Mouse (Mus musculus) heart, embryonic 16.5 days (tissue): ENCODE data around the gene Olfr914. TPM values are rescaled to one million over a fixed set of nuclear protein-coding genes. Genes with fewer than 3 reads are reported as not detected.

Source experiments
- ATAC-seq: fragments of 200-750 bp; cut with Nextera tagmentation; replicated peaks from 2 replicates; pipeline ENCODE4 v1.8.0; 2017; ENCODE audit warnings: moderate number of reproducible peaks; ENCODE audit not compliant: insufficient read depth, low FRiP score; ENCODE audit errors: extremely low read depth
- H3K27ac ChIP-seq: fragments of 300-500 bp; sonication (generic); 2 replicates; pipeline ENCODE4 v1.5.1; 2014; ENCODE audit warnings: mild to moderate bottlenecking, low read length, control low read depth, moderate library complexity
- H3K27me3 ChIP-seq: fragments of 300-500 bp; sonication (generic); 2 replicates; pipeline ENCODE4 v1.6.1; 2014; ENCODE audit warnings: low read length, mixed read lengths; ENCODE audit not compliant: control insufficient read depth, insufficient read depth
- H3K36me3 ChIP-seq: fragments of 300-500 bp; sonication (generic); 2 replicates; pipeline ENCODE4 v1.6.1; 2014; ENCODE audit not compliant: control insufficient read depth, insufficient read depth
- H3K4me1 ChIP-seq: fragments of 300-500 bp; sonication (generic); 2 replicates; pipeline ENCODE4 v1.6.1; 2014; ENCODE audit warnings: low read length, mixed read lengths; ENCODE audit not compliant: control insufficient read depth, insufficient read depth
- H3K4me2 ChIP-seq: fragments of 300-500 bp; sonication (generic); 2 replicates; pipeline ENCODE4 v1.6.1; 2014; ENCODE audit warnings: low read depth, mild to moderate bottlenecking, control low read depth, low read length
- H3K4me3 ChIP-seq: fragments of 300-500 bp; sonication (generic); 2 replicates; pipeline ENCODE4 v1.5.1; 2014; ENCODE audit warnings: mild to moderate bottlenecking, control low read depth, low read length
- H3K9ac ChIP-seq: fragments of 300-500 bp; sonication (generic); 2 replicates; pipeline ENCODE4 v1.6.1; 2014; ENCODE audit warnings: low read length, control low read depth
- H3K9me3 ChIP-seq: fragments of 300-500 bp; sonication (generic); replicated peaks from 2 replicates; pipeline ENCODE4 v1.6.1; 2016; ENCODE audit warnings: low read length; ENCODE audit not compliant: control insufficient read depth
- WGBS: fragments of 180-500 bp; shearing (Covaris S2); extraction: QIAGEN DNeasy Blood & Tissue Kit; methylation state at CpG from one replicate; pipeline ENCODE4 v1.1.7; 2014; 5-methylcytosine and 5-hydroxymethylcytosine counted together
- polyA plus RNA-seq: library from polyadenylated mRNA; unstranded; fragments of >200 nt; fragmentation: Nextera tagmentation; extraction: Ambion mirVana; gene quantifications from 2 replicates; pipeline ENCODE4 v1.2.1, GENCODE M21; 2015

Gene Olfr914
- polyA plus RNA-seq = not detected in 2 replicates

GRCm38 (mm10) chr9:38604802-38605201 is at the start of gene Olfr914:
Gene Olfr914 (plus strand): TSS chr9:38605102.
- Histone ChIP-seq H3K27me3 (no peaks in the 10 kb centered on the region), H3K4me1 (no peaks in the 10 kb centered on the region), H3K9me3 (no peaks in the 10 kb centered on the region), H3K4me3 (no peak within 1 kb of the TSS), H3K27ac (no peak within 1 kb of the TSS), H3K4me2 (no peak within 1 kb of the TSS), H3K9ac (no peak within 1 kb of the TSS), H3K36me3 (no peaks in the 10 kb centered on the region)
- WGBS = 61% methylated on average over 2 of the region's 2 CpGs
- no peak for ATAC-seq

DNA sequence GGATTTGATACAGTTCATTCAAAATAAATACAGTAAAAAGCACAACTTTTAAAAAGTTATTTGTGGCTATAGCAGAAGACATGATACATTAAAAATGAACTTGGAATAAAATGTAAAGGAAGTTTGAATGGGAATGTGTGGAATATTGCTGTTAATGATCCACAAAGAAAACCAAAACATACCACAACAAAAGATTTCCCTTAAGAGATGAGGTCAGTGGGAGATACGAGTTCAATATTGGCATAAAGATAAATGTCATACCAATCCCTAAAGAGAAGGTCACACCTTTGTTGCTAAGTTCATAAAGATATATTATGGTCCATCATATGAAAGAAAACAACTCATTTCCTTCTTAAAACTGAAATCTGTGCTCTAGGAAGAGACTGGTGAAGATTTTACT is 25.0 kb upstream of the Olfr914 start, which contains the start of gene Olfr912:
TSS of gene Olfr912 (plus strand) at position 301 of the 400 bp plus-strand sequence.
- Histone ChIP-seq H3K27me3 (no peaks in the 10 kb centered on the region), H3K9ac (no peak within 1 kb of the TSS), H3K27ac (no peak within 1 kb of the TSS), H3K4me2 (no peak within 1 kb of the TSS), H3K9me3 (no peaks in the 10 kb centered on the region), H3K4me1 (no peaks in the 10 kb centered on the region), H3K36me3 (no peaks in the 10 kb centered on the region), H3K4me3 (no peak within 1 kb of the TSS)
- WGBS = 50% methylated on average over 1 of the region's 1 CpGs
- no peak for ATAC-seq

DNA sequence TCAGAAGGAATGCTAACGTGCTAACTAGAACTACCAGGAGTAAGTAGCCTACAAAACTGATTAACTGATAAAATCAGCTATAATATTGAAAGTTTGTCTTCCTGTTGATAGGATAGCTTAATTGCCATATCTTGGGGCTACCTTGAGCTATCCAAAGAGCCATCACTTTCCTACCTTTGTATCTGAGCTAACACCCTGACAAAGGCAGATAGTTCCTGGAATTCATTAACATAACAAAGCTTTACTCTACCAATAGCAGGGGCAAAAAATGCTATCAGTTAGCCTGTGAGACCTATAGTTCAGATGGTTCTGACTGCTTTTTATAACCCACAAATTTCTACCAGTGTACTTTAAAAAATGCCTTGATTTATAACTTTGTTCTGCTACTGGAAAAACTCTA is 13.8 kb upstream of the Olfr914 start:
- Histone ChIP-seq H3K9ac (no peak overlapping the region), H3K9me3 (no peaks in the 10 kb centered on the region), H3K27ac (no peak overlapping the region), H3K27me3 (no peaks in the 10 kb centered on the region), H3K4me2 (no peak overlapping the region), H3K36me3 (no peaks in the 10 kb centered on the region), H3K4me3 (no peak overlapping the region), H3K4me1 (no peaks in the 10 kb centered on the region)
- no peak for ATAC-seq
- WGBS = 45% methylated on average over 1 of the region's 1 CpGs

DNA sequence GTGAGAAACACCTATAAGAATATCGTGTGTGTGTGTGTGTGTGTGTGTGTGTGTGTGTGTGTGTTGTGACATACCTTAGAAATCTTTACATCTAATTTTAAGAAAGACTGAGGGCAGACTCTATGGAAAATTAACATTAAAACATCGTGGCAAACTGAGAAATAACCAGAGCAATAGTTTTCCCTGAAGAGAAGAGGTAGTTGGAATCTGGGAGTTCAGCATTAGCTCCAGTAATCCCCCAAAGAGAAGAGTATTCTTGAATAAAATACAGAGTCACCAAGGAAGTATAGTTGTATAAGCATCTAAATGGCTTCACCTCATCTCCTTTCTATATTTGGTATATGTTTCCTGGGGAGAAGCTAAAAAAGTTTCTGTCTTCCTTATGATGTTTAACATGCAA is 12.4 kb upstream of the Olfr914 start, which contains the start of gene Olfr913:
TSS of gene Olfr913 (plus strand) at position 301 of the 400 bp plus-strand sequence.
- 41% methylated on average over 2 of the region's 2 CpGs for WGBS
- Histone ChIP-seq H3K27me3 (no peaks in the 10 kb centered on the region), H3K9me3 (no peaks in the 10 kb centered on the region), H3K4me2 (no peak within 1 kb of the TSS), H3K27ac (no peak within 1 kb of the TSS), H3K4me3 (no peak within 1 kb of the TSS), H3K9ac (no peak within 1 kb of the TSS), H3K4me1 (no peaks in the 10 kb centered on the region), H3K36me3 (no peaks in the 10 kb centered on the region)
- no peak for ATAC-seq

GRCm38 (mm10) chr9:38632406-38632805 is 27.5 kb downstream of the Olfr914 start:
- Histone ChIP-seq H3K9ac (no peak overlapping the region), H3K27me3 (no peaks in the 10 kb centered on the region), H3K9me3 (no peaks in the 10 kb centered on the region; the same call in 1 of the 2 replicates), H3K27ac (no peak overlapping the region), H3K4me1 (no peaks in the 10 kb centered on the region), H3K4me3 (no peak overlapping the region), H3K36me3 (no peaks in the 10 kb centered on the region), H3K4me2 (no peak overlapping the region)
- 76% methylated on average over 4 of the region's 4 CpGs for WGBS
- ATAC-seq = no peak

DNA sequence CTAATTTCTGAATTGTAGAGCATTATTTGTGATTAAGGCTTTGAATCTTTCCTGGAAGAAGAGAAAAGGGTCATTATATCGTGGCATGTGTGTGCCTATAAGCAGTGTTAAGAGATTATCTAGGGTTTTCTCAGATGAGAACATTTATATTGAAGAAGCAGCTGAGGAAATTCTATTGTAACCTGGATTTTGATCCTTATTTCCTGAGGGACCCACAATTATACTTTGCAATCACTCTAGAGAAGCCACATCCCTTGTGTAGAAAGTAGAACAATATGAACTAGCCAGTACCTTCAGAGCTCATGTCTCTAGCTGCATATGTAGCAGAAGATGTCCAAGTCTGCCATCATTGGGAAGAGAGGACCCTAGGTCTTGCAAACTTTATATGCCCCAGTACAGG is 54.9 kb downstream of the Olfr914 start, which contains the start of gene Olfr916:
TSS of gene Olfr916 (minus strand) at position 101 of the 400 bp plus-strand sequence.
- no peaks in the 10 kb centered on the region for H3K9me3 ChIP-seq
- H3K4me3 ChIP-seq = no peak within 1 kb of the TSS
- no peak within 1 kb of the TSS for H3K4me2 ChIP-seq
- WGBS = 52% methylated on average over 1 of the region's 1 CpGs
- H3K4me1 ChIP-seq = no peaks in the 10 kb centered on the region
- no peak for ATAC-seq
- no peaks in the 10 kb centered on the region for H3K27me3 ChIP-seq
- H3K27ac ChIP-seq = no peak within 1 kb of the TSS
- no peaks in the 10 kb centered on the region for H3K36me3 ChIP-seq
- H3K9ac ChIP-seq = no peak within 1 kb of the TSS

Other genes with a start within 250 kb of the Olfr914 start
- gene Olfr250, start 238.2 kb upstream of the Olfr914 start, polyA plus RNA-seq = not detected in 2 replicates
- not detected in 2 replicates for gene Olfr251, start 228.0 kb upstream of the Olfr914 start, polyA plus RNA-seq
- not detected in 2 replicates for gene Olfr147, start 203.4 kb upstream of the Olfr914 start, polyA plus RNA-seq
- not detected in 2 replicates for gene Olfr901, start 175.6 kb upstream of the Olfr914 start, polyA plus RNA-seq
- gene Olfr902, start 157.4 kb upstream of the Olfr914 start, polyA plus RNA-seq = not detected in 2 replicates
- not detected in 2 replicates for gene Olfr904, start 142.0 kb upstream of the Olfr914 start, polyA plus RNA-seq
- gene Olfr905, start 134.0 kb upstream of the Olfr914 start, polyA plus RNA-seq = not detected in 2 replicates
- gene Olfr906, start 118.0 kb upstream of the Olfr914 start, polyA plus RNA-seq = not detected in 2 replicates
- gene Olfr907, start 109.3 kb upstream of the Olfr914 start, polyA plus RNA-seq = not detected in 2 replicates
- gene Olfr911-ps1, start 83.5 kb upstream of the Olfr914 start, polyA plus RNA-seq = not detected in 2 replicates
- gene Olfr910, start 67.3 kb upstream of the Olfr914 start, polyA plus RNA-seq = not detected in 2 replicates
- gene Olfr912, start 24.9 kb upstream of the Olfr914 start, polyA plus RNA-seq = not detected in 2 replicates
- not detected in 2 replicates for gene Olfr913, start 12.3 kb upstream of the Olfr914 start, polyA plus RNA-seq
- gene Olfr916, start 54.8 kb downstream of the Olfr914 start, polyA plus RNA-seq = not detected in 2 replicates
- not detected in 2 replicates for gene Olfr917, start 60.7 kb downstream of the Olfr914 start, polyA plus RNA-seq
- gene Olfr918, start 69.5 kb downstream of the Olfr914 start, polyA plus RNA-seq = not detected in 2 replicates
- not detected in 2 replicates for gene Olfr919, start 98.6 kb downstream of the Olfr914 start, polyA plus RNA-seq
- gene Vwa5a, start 113.2 kb downstream of the Olfr914 start, polyA plus RNA-seq = 21.3 and 26.2 TPM in 2 replicates
- 0.06 and 0.07 TPM in 2 replicates for gene Olfr920, start 147.2 kb downstream of the Olfr914 start, polyA plus RNA-seq
- gene Olfr921, start 168.0 kb downstream of the Olfr914 start, polyA plus RNA-seq = not detected in 2 replicates
- gene Olfr922, start 209.5 kb downstream of the Olfr914 start, polyA plus RNA-seq = not detected in 2 replicates
- not detected in 2 replicates for gene Olfr923, start 221.4 kb downstream of the Olfr914 start, polyA plus RNA-seq
- gene Olfr924, start 239.3 kb downstream of the Olfr914 start, polyA plus RNA-seq = not detected in 2 replicates
- gene Olfr26, start 250.0 kb downstream of the Olfr914 start, polyA plus RNA-seq = not detected in 2 replicates